Mouse (Mus musculus) kidney, embryonic 16.5 days (tissue): ENCODE data around the gene Tmem117. TPM values are rescaled to one million over a fixed set of nuclear protein-coding genes. Genes with fewer than 3 reads are reported as not detected.
A peak's percentile ranks its signal among the peaks of the same experiment; 100 is the strongest.

Source experiments
- ATAC-seq: fragments of 200-750 bp; cut with Nextera tagmentation; 2 replicates; pipeline ENCODE4 v1.8.0; 2017; ENCODE audit warnings: moderate TSS enrichment; ENCODE audit not compliant: low FRiP score, low TSS enrichment
- H3K27ac ChIP-seq: fragments of 300-500 bp; sonication (generic); 2 replicates; pipeline ENCODE4 v1.5.1; 2014; ENCODE audit warnings: low read length
- H3K27me3 ChIP-seq: fragments of 300-500 bp; sonication (generic); 2 replicates; pipeline ENCODE4 v1.6.1; 2014; ENCODE audit warnings: low read length, control low read depth, mixed read lengths; ENCODE audit not compliant: insufficient read depth
- H3K36me3 ChIP-seq: fragments of 300-500 bp; sonication (generic); 2 replicates; pipeline ENCODE4 v1.6.1; 2014; ENCODE audit warnings: low read length, control low read depth, mixed read lengths; ENCODE audit not compliant: insufficient read depth
- H3K4me1 ChIP-seq: fragments of 300-500 bp; sonication (generic); 2 replicates; pipeline ENCODE4 v1.6.1; 2014; ENCODE audit warnings: low read length, control low read depth, mixed read lengths; ENCODE audit not compliant: insufficient read depth
- H3K4me2 ChIP-seq: fragments of 300-500 bp; sonication (generic); replicated peaks from 2 replicates; pipeline ENCODE4 v1.6.1; 2014; ENCODE audit warnings: low read depth, low read length
- H3K4me3 ChIP-seq: fragments of 300-500 bp; sonication (generic); 2 replicates; pipeline ENCODE4 v1.5.1; 2014; ENCODE audit warnings: mild to moderate bottlenecking, low read length
- H3K9ac ChIP-seq: fragments of 300-500 bp; sonication (generic); replicated peaks from 2 replicates; pipeline ENCODE4 v1.6.1; 2014; ENCODE audit warnings: low read length
- H3K9me3 ChIP-seq: fragments of 300-500 bp; sonication (generic); 2 replicates; pipeline ENCODE4 v1.6.1; 2016; ENCODE audit warnings: low read length, control low read depth
- WGBS: fragments of 180-500 bp; shearing (Covaris S2); extraction: QIAGEN DNeasy Blood & Tissue Kit; methylation state at CpG from one replicate; pipeline ENCODE4 v1.1.7; 2014; 5-methylcytosine and 5-hydroxymethylcytosine counted together
- polyA plus RNA-seq: library from polyadenylated mRNA; unstranded; fragments of >200 nt; fragmentation: Nextera tagmentation; extraction: Ambion mirVana; gene quantifications from 2 replicates; pipeline ENCODE4 v1.2.1, GENCODE M21; 2015

The Tmem117 gene
- polyA plus RNA-seq, 1 experiment from 2014 or later: 14.6 TPM

DNA sequence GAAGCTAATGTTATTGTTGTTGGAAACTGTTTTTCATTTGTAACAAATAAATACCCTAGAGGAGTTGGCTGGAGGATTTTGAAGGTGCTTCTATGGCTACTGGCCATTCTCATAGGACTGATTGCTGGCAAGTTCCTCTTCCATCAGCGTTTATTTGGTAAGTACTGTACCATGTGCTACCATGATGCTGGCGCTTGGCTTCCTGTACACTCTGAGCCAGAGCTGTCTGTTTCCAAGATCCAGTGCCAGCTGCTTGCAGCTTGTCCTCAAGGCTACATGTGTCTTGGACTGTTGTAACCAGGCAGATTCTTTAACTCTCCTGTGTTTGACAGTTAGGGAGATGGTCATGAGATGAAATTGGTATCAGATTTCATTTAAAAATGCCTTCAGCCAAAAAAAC is 9.2 kb downstream of the Tmem117 start:
- 82% methylated on average over 2 of the region's 2 CpGs for WGBS
- Histone ChIP-seq H3K27ac (0 out of 2 replicates have a peak overlapping the region, but pooled peaks have one; percentile 12), H3K4me1 (peaks cover 6% of the 10 kb centered on the region), H3K4me2 (no peak overlapping the region), H3K4me3 (no peak overlapping the region), H3K36me3 (no peaks in the 10 kb centered on the region), H3K27me3 (no peaks in the 10 kb centered on the region), H3K9me3 (no peaks in the 10 kb centered on the region), H3K9ac (no peak overlapping the region)
- no peak for ATAC-seq

DNA sequence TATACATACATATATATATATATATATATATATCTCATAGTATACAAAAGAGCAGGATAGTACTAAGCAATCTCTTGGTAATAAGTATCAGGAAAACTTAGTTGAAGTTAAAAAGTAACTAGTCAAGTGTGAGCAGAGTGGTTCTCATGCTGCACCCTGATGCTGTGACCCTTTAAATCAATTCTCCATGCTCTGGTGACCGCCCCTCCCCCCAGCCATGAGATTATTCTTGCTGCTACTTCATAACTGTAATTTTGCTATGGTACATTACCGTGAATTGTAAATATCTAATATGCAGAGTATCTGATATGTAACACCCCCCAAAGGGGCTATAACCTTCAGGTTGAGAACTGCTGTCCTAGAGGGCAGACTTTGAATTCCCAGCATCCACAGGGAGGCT is 10.1 kb downstream of the Tmem117 start:
- 84% methylated on average over 2 of the region's 2 CpGs for whole genome bisulfite sequencing
- H3K27ac ChIP-seq: 0 out of 2 replicates have a peak overlapping the region, but pooled peaks have one; percentile 7
- no peak for ATAC-seq
- no peak overlapping the region for H3K4me2 ChIP-seq
- no peaks in the 10 kb centered on the region for H3K27me3 ChIP-seq
- no peaks in the 10 kb centered on the region for H3K9me3 ChIP-seq
- H3K4me1 ChIP-seq: peaks cover 6% of the 10 kb centered on the region
- no peak overlapping the region for H3K9ac ChIP-seq
- no peak overlapping the region for H3K4me3 ChIP-seq
- H3K36me3 ChIP-seq: no peaks in the 10 kb centered on the region

DNA sequence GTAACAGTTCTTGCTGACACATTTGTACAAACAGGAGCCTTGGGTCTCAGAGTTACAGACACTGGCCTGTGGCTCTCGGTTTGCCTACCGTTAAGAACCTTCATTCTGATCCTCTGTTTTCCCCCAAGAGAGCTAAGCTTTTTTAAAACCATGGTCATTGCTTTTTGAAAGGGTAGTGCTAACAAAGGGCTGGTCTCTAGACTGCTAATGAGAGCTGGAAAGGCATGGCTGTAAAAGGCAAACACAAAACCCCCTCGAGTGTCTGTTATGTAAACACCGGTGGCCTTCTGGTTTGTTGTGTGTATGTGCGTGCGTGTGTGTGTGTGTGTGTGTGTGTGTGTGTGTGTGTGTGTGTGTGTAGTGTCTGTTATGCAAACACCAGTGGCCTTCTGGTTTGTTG is 17.0 kb downstream of the Tmem117 start:
- no peak overlapping the region for H3K27ac ChIP-seq
- no peak overlapping the region for H3K4me2 ChIP-seq
- H3K36me3 ChIP-seq: no peaks in the 10 kb centered on the region
- H3K9me3 ChIP-seq: no peaks in the 10 kb centered on the region
- peaks cover 5% of the 10 kb centered on the region; the same call in 1 of the 2 replicates for H3K27me3 ChIP-seq
- ATAC-seq: no peak
- H3K9ac ChIP-seq: no peak overlapping the region
- H3K4me1 ChIP-seq: no peaks in the 10 kb centered on the region
- no peak overlapping the region for H3K4me3 ChIP-seq
- 34% methylated on average over 6 of the region's 6 CpGs for WGBS

DNA sequence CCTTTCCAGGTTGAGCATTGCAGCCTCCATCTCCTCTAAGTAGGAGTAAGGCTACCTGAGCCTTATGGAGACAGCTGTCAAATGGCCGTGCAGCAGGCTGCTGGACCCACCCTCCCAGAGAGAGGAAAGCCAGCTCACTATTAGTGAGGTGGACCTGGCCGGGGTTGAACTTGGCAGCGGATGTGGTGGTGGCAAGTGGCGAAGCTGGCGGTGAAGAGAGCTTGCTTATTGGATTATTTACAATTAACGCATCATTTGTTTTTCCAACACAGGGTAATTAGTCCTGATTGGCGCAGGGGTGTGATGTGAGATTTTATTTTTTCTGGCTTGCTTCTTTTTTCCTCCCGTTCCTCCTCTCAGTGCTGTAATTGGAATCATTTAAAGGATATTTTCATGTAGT is 19.4 kb downstream of the Tmem117 start:
- H3K4me1 ChIP-seq: no peaks in the 10 kb centered on the region
- no peaks in the 10 kb centered on the region for H3K36me3 ChIP-seq
- H3K27ac ChIP-seq: no peak overlapping the region
- no peak overlapping the region for H3K4me3 ChIP-seq
- H3K9me3 ChIP-seq: no peaks in the 10 kb centered on the region
- ATAC-seq: no peak
- 72% methylated on average over 8 of the region's 8 CpGs for WGBS
- H3K27me3 ChIP-seq: peaks cover 5% of the 10 kb centered on the region; the same call in 1 of the 2 replicates
- H3K4me2 ChIP-seq: no peak overlapping the region
- no peak overlapping the region for H3K9ac ChIP-seq

DNA sequence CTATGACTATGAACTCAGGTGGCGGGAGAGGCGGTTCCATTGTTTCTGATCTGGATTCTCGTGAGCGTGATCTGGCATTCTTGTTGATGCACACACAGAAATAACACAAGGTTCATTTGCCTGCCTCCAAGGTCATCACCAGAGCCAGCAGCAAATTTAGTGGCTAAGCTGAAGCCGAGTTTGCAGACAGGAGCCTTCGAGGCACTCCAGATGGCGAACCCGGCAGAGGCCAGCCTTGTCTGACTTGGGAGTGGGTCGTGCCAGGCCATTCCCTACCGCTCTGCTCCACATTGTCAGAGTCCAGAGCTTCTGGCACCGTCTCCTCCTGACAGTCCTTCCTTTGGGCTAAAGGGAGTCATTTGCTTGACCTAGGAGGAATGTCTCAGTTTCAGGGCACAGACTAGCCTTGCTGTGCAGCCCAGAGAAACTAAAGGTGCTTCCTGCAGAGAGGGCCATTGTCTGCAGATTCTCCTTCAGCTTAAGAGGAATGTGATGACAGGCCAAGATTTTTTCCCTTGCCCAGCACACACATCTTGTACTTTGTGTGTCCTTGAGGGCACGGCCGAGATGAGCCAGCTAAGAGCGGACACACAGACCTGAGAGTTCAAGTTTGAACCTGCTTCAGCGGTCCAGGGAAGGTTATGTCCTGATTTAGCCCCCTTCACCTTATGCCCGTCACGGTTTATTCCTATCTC is 20.2 kb downstream of the Tmem117 start:
- no peaks in the 10 kb centered on the region for H3K4me1 ChIP-seq
- H3K27me3 ChIP-seq: peaks cover 5% of the 10 kb centered on the region; the same call in 1 of the 2 replicates
- no peak overlapping the region for H3K9ac ChIP-seq
- H3K4me2 ChIP-seq: no peak overlapping the region
- no peaks in the 10 kb centered on the region for H3K9me3 ChIP-seq
- no peak overlapping the region for H3K4me3 ChIP-seq
- 65% methylated on average over 17 of the region's 17 CpGs for whole genome bisulfite sequencing
- H3K36me3 ChIP-seq: no peaks in the 10 kb centered on the region
- no peak for ATAC-seq
- H3K27ac ChIP-seq: no peak overlapping the region

DNA sequence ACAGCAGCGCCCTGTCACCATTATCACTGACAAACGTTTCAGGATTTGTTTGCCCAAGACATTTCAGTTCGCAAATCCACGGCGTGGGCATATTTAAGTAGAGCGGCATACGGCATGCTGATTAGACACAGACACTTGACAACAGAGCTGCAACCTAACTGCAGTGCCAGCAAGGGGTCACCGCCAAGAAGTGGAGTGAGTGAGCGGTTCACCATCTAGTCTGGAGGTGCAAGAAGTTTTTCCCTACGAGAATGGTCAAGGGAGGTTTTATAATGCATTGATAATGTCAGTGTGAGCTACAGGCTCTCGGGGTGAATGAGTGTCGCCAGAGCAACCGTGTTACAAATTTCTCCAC is 20.7 kb downstream of the Tmem117 start:
- no peak for ATAC-seq
- Histone ChIP-seq H3K9me3 (no peaks in the 10 kb centered on the region), H3K27ac (no peak overlapping the region), H3K27me3 (peaks cover 5% of the 10 kb centered on the region; the same call in 1 of the 2 replicates), H3K4me3 (no peak overlapping the region), H3K36me3 (no peaks in the 10 kb centered on the region), H3K9ac (no peak overlapping the region), H3K4me1 (no peaks in the 10 kb centered on the region), H3K4me2 (no peak overlapping the region)
- WGBS: 65% methylated on average over 13 of the region's 13 CpGs

DNA sequence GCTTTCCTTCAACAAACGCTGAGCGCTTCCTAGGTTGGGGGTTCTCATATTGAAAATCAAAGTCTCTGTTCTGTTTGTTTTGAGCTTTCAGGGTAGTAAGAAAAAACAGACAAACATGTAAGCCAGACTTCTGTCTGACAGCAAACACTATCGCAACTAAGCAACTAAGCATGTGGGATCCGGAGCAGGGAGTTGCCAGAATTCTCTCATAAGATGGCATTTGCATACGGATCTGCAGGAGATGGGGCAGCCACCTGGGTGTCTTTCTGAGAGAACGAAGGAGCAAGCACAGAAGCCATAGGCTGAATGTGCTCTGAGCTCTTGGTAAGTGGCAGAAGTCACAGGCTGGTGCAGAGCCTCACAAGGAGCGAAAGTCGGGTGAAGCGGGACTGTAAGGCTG is 22.3 kb downstream of the Tmem117 start:
- Histone ChIP-seq H3K27me3 (peaks cover 5% of the 10 kb centered on the region; the same call in 1 of the 2 replicates), H3K4me3 (no peak overlapping the region), H3K27ac (no peak overlapping the region), H3K9me3 (no peaks in the 10 kb centered on the region), H3K4me1 (no peaks in the 10 kb centered on the region), H3K9ac (no peak overlapping the region), H3K4me2 (no peak overlapping the region), H3K36me3 (no peaks in the 10 kb centered on the region)
- no peak for ATAC-seq
- 64% methylated on average over 9 of the region's 9 CpGs for whole genome bisulfite sequencing

DNA sequence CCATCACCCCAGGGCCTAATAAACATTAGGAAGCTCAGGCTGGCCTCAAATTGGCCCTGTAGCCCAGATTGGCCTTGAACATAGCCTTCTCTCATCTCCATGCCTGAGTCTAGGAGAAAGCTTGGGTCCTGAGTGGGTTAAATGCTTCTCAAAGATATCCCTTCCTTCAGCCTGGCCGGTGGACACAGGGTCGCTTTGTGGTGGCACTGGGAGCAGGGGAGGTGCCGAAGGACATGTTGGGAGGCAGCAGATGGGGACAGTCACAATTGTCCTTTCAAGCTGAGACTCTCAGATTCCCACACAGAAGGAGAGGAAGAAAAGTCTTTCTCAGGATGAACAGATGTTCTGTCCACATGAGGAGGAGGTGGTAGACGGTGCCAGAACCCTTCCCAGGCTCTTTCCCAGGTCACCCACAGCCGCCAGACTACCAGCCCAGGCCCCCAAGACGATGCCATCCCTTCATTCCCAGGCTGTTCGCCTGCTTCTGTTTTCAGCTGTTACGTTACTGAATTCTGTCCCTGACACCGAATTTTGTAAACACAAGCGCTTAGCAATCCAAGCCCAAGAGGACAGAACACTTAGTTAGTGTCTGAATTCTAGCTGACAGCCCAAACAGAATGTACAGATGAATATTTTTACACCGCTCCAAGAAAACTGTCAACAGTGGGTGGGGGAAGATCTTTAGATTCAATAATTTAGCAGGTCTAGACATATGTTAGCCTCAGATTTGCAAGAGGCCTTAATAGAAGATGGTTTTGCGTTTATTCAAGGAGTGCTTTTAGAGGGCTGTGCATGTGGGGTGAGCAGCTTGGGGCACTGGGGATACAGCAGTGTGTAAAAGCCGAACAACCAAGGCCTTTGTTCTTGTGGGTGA is 23.2 kb downstream of the Tmem117 start:
- H3K36me3 ChIP-seq: no peaks in the 10 kb centered on the region
- no peak overlapping the region for H3K9ac ChIP-seq
- no peaks in the 10 kb centered on the region for H3K4me1 ChIP-seq
- WGBS: 71% methylated on average over 13 of the region's 13 CpGs
- H3K27ac ChIP-seq: no peak overlapping the region
- no peaks in the 10 kb centered on the region for H3K9me3 ChIP-seq
- ATAC-seq: no peak
- no peak overlapping the region for H3K4me2 ChIP-seq
- H3K27me3 ChIP-seq: peaks cover 5% of the 10 kb centered on the region; the same call in 1 of the 2 replicates
- no peak overlapping the region for H3K4me3 ChIP-seq

DNA sequence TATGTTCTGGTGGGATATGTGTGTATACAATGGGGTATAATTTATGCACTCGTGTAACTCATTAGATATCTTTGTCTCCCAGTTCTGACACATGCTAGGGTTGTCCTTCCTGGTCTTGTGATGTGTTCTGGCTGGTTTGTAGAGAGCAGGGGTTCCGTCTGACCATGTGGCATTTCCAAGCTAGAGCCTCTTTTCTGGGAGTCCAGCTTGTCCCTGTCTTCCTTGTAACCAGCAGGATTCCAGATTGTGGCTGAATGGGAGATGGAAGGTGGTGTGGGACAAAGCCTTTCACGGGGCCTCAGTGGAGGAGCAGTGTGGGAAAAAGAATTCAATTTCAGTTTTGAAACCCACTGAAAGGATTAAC is 23.8 kb downstream of the Tmem117 start:
- no peak overlapping the region for H3K4me2 ChIP-seq
- no peak for ATAC-seq
- H3K4me3 ChIP-seq: no peak overlapping the region
- no peak overlapping the region for H3K27ac ChIP-seq
- no peaks in the 10 kb centered on the region for H3K36me3 ChIP-seq
- 79% methylated on average over 3 of the region's 3 CpGs for WGBS
- no peaks in the 10 kb centered on the region for H3K9me3 ChIP-seq
- H3K27me3 ChIP-seq: peaks cover 5% of the 10 kb centered on the region; the same call in 1 of the 2 replicates
- no peak overlapping the region for H3K9ac ChIP-seq
- no peaks in the 10 kb centered on the region for H3K4me1 ChIP-seq

DNA sequence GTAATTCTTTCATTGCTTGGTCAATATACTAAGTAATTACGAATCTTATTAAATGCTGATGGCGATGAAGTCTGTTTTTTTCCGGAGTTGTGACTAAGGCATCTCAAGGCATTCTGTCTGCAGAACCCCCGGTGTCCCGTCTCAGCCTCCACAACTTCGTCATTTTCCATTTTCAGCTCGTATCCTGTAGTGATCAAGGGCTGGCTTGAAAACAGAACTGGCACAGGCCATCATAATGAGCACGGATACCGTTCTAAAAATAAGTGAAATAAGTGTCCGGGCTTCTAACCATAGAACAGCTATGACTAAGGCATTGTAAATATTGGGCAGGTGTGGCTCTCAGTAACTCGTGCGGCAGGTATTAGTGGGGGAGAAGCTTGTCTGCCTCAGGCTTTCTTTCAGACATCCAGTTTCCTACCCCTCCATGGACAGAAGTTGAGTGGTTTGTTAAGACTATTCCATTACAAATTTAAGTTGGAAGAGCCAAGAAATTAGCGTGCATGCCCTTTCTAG is 26.8 kb downstream of the Tmem117 start:
- 89% methylated on average over 13 of the region's 13 CpGs for WGBS
- Histone ChIP-seq H3K4me3 (no peak overlapping the region), H3K36me3 (no peaks in the 10 kb centered on the region), H3K9ac (no peak overlapping the region), H3K27me3 (no peaks in the 10 kb centered on the region), H3K4me2 (no peak overlapping the region), H3K4me1 (0 out of 2 replicates have a peak, but pooled peaks cover under 1% of the 10 kb centered on the region), H3K27ac (no peak overlapping the region), H3K9me3 (no peaks in the 10 kb centered on the region)
- ATAC-seq: no peak
